Mouse (Mus musculus) lung, postnatal 0 days (tissue): ENCODE results near the gene Fip1l1.

Experiments used
- CTCF ChIP-seq: IDR thresholded peaks from 2 replicates; pipeline ENCODE4 v1.5.1; 2016; ENCODE audit warnings: antibody characterized with exemption, mild to moderate bottlenecking
- EP300 ChIP-seq: IDR thresholded peaks from 2 replicates; pipeline ENCODE4 v1.6.1; 2016; ENCODE audit warnings: antibody characterized with exemption, mild to moderate bottlenecking, control low read depth

DNA sequence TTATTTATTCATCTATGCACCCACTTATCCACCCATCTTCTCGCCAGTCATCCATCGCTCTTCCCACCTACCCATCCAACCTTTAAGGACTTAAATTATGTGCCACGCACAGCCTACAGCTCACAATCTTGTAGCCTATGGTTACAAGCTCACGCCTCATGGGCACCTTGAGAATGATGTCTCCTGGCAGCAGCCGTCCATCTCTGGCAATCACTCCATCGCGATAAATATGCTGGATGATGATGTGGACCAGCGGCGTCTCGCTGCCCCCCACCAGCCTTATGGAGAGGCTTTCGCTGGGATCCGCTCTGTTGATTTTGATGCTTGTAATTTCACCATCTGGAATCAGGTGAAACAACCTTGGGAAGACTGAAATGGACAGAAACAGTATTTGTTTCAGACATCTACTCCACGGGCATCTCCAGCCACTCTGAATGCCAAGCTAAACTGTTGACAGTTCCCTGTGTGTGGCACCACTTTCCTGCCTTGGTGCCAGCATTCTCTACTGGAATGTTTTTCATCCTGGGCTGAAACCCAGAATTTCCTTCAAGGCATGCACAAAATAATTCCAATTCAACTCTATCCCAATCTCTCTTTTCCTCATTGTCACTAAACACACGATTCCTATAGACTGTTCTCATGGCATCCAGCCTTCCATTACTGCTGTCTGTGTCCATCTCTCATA lies 88.2 kb downstream of the Fip1l1 start:
- TF ChIP-seq CTCF (no peak), EP300 (no peak)
